Mouse (Mus musculus): ENCODE results near the gene Galnt16. TPM values are rescaled to one million over a fixed set of nuclear protein-coding genes. Genes with fewer than 3 reads are reported as not detected.

The Galnt16 gene
- polyA plus RNA-seq, 1 experiment from 2014 or later, result 3.1 TPM

- no peaks in the 10 kb centered on the region for H3K4me1 ChIP-seq (ENCODE audit: control insufficient read depth, insufficient read depth, low read length)
- H3K4me2 ChIP-seq (replicated peaks; ENCODE audit: low read depth, low read length), result no peak overlapping the region
- no peaks in the 10 kb centered on the region for H3K27me3 ChIP-seq (ENCODE audit: control insufficient read depth, insufficient read depth, low read length)
- no peak overlapping the region for H3K9ac ChIP-seq (ENCODE audit: low read depth, low read length)
- no peak overlapping the region for H3K27ac ChIP-seq (ENCODE audit: low read depth, low read length)
- H3K4me3 ChIP-seq (ENCODE audit: low read length), result no peak overlapping the region
- no peak for ATAC-seq (ENCODE audit: low FRiP score, low TSS enrichment)
- no peaks in the 10 kb centered on the region for H3K36me3 ChIP-seq (ENCODE audit: control insufficient read depth, insufficient read depth, low read length)
- H3K9me3 ChIP-seq (ENCODE audit: control insufficient read depth, low read length), result no peaks in the 10 kb centered on the region
- WGBS, result 31% methylated on average over 4 of the region's 4 CpGs
These were observed 27.2 kb downstream of the Galnt16 start for GRCm38 (mm10) chr12:80545310-80545709.

GRCm38 (mm10) chr12:80549646-80550045, 31.6 kb downstream of the Galnt16 start:
- Histone ChIP-seq H3K4me2 (replicated peaks; ENCODE audit: low read depth, low read length) (no peak overlapping the region), H3K36me3 (ENCODE audit: control insufficient read depth, insufficient read depth, low read length) (no peaks in the 10 kb centered on the region), H3K27ac (ENCODE audit: low read depth, low read length) (no peak overlapping the region), H3K27me3 (ENCODE audit: control insufficient read depth, insufficient read depth, low read length) (no peaks in the 10 kb centered on the region), H3K9me3 (ENCODE audit: control insufficient read depth, low read length) (no peaks in the 10 kb centered on the region), H3K4me1 (ENCODE audit: control insufficient read depth, insufficient read depth, low read length) (no peaks in the 10 kb centered on the region), H3K4me3 (ENCODE audit: low read length) (no peak overlapping the region), H3K9ac (ENCODE audit: low read depth, low read length) (no peak overlapping the region)
- 72% methylated on average over 11 of the region's 11 CpGs for WGBS
- no peak for ATAC-seq (ENCODE audit: low FRiP score, low TSS enrichment)

- no peak for ATAC-seq (ENCODE audit: low FRiP score, low TSS enrichment)
- Histone ChIP-seq H3K36me3 (ENCODE audit: control insufficient read depth, insufficient read depth, low read length) (no peaks in the 10 kb centered on the region), H3K4me3 (ENCODE audit: low read length) (no peak overlapping the region), H3K27me3 (ENCODE audit: control insufficient read depth, insufficient read depth, low read length) (no peaks in the 10 kb centered on the region), H3K27ac (ENCODE audit: low read depth, low read length) (no peak overlapping the region), H3K4me2 (replicated peaks; ENCODE audit: low read depth, low read length) (no peak overlapping the region), H3K9ac (ENCODE audit: low read depth, low read length) (no peak overlapping the region), H3K9me3 (ENCODE audit: control insufficient read depth, low read length) (no peaks in the 10 kb centered on the region), H3K4me1 (ENCODE audit: control insufficient read depth, insufficient read depth, low read length) (no peaks in the 10 kb centered on the region)
- WGBS, result 16% methylated on average over 2 of the region's 3 CpGs
These were observed 35.1 kb downstream of the Galnt16 start for GRCm38 (mm10) chr12:80553157-80553556.

GRCm38 (mm10) chr12:80554312-80554711, 36.2 kb downstream of the Galnt16 start:
- no peak overlapping the region for H3K4me3 ChIP-seq (ENCODE audit: low read length)
- H3K4me1 ChIP-seq (ENCODE audit: control insufficient read depth, insufficient read depth, low read length), result no peaks in the 10 kb centered on the region
- no peak overlapping the region for H3K9ac ChIP-seq (ENCODE audit: low read depth, low read length)
- H3K27ac ChIP-seq (ENCODE audit: low read depth, low read length), result no peak overlapping the region
- no peaks in the 10 kb centered on the region for H3K9me3 ChIP-seq (ENCODE audit: control insufficient read depth, low read length)
- no peak overlapping the region for H3K4me2 ChIP-seq (replicated peaks; ENCODE audit: low read depth, low read length)
- WGBS, result 70% methylated on average over 6 of the region's 6 CpGs
- H3K27me3 ChIP-seq (ENCODE audit: control insufficient read depth, insufficient read depth, low read length), result no peaks in the 10 kb centered on the region
- no peak for ATAC-seq (ENCODE audit: low FRiP score, low TSS enrichment)
- no peaks in the 10 kb centered on the region for H3K36me3 ChIP-seq (ENCODE audit: control insufficient read depth, insufficient read depth, low read length)

GRCm38 (mm10) chr12:80561904-80562303, 43.8 kb downstream of the Galnt16 start:
- no peaks in the 10 kb centered on the region for H3K36me3 ChIP-seq (ENCODE audit: control insufficient read depth, insufficient read depth, low read length)
- WGBS, result 15% methylated on average over 2 of the region's 2 CpGs
- no peak for ATAC-seq (ENCODE audit: low FRiP score, low TSS enrichment)

GRCm38 (mm10) chr12:80562793-80563192, 44.7 kb downstream of the Galnt16 start:
- Histone ChIP-seq H3K4me2 (replicated peaks; ENCODE audit: low read depth, low read length) (no peak overlapping the region), H3K4me1 (ENCODE audit: control insufficient read depth, insufficient read depth, low read length) (no peaks in the 10 kb centered on the region), H3K27ac (ENCODE audit: low read depth, low read length) (no peak overlapping the region), H3K9ac (ENCODE audit: low read depth, low read length) (no peak overlapping the region), H3K36me3 (ENCODE audit: control insufficient read depth, insufficient read depth, low read length) (no peaks in the 10 kb centered on the region), H3K4me3 (ENCODE audit: low read length) (no peak overlapping the region), H3K9me3 (ENCODE audit: control insufficient read depth, low read length) (no peaks in the 10 kb centered on the region), H3K27me3 (ENCODE audit: control insufficient read depth, insufficient read depth, low read length) (no peaks in the 10 kb centered on the region)
- no peak for ATAC-seq (ENCODE audit: low FRiP score, low TSS enrichment)
- WGBS, result 53% methylated on average over 5 of the region's 5 CpGs

More at GRCm38 (mm10) chr12:80561904-80562303, 43.8 kb downstream of the Galnt16 start:
- H3K4me3 ChIP-seq (ENCODE audit: low read length), result no peak overlapping the region
- no peak overlapping the region for H3K4me2 ChIP-seq (replicated peaks; ENCODE audit: low read depth, low read length)
- H3K9me3 ChIP-seq (ENCODE audit: control insufficient read depth, low read length), result no peaks in the 10 kb centered on the region
- no peaks in the 10 kb centered on the region for H3K27me3 ChIP-seq (ENCODE audit: control insufficient read depth, insufficient read depth, low read length)
- no peak overlapping the region for H3K27ac ChIP-seq (ENCODE audit: low read depth, low read length)
- no peaks in the 10 kb centered on the region for H3K4me1 ChIP-seq (ENCODE audit: control insufficient read depth, insufficient read depth, low read length)
- no peak overlapping the region for H3K9ac ChIP-seq (ENCODE audit: low read depth, low read length)

- Histone ChIP-seq H3K36me3 (ENCODE audit: control insufficient read depth, insufficient read depth, low read length) (no peaks in the 10 kb centered on the region), H3K9me3 (ENCODE audit: control insufficient read depth, low read length) (no peaks in the 10 kb centered on the region), H3K4me3 (ENCODE audit: low read length) (no peak overlapping the region), H3K27ac (ENCODE audit: low read depth, low read length) (no peak overlapping the region), H3K4me1 (ENCODE audit: control insufficient read depth, insufficient read depth, low read length) (no peaks in the 10 kb centered on the region), H3K27me3 (ENCODE audit: control insufficient read depth, insufficient read depth, low read length) (no peaks in the 10 kb centered on the region), H3K9ac (ENCODE audit: low read depth, low read length) (no peak overlapping the region), H3K4me2 (replicated peaks; ENCODE audit: low read depth, low read length) (no peak overlapping the region)
- ATAC-seq (ENCODE audit: low FRiP score, low TSS enrichment), result no peak
- 64% methylated on average over 6 of the region's 6 CpGs for WGBS
These were observed 46.9 kb downstream of the Galnt16 start for GRCm38 (mm10) chr12:80564990-80565389.

GRCm38 (mm10) chr12:80565793-80566192, 47.7 kb downstream of the Galnt16 start:
- H3K36me3 ChIP-seq (ENCODE audit: control insufficient read depth, insufficient read depth, low read length), result no peaks in the 10 kb centered on the region
- no peaks in the 10 kb centered on the region for H3K4me1 ChIP-seq (ENCODE audit: control insufficient read depth, insufficient read depth, low read length)
- WGBS, result 49% methylated on average over 2 of the region's 2 CpGs
- no peak overlapping the region for H3K27ac ChIP-seq (ENCODE audit: low read depth, low read length)
- no peak overlapping the region for H3K9ac ChIP-seq (ENCODE audit: low read depth, low read length)
- no peaks in the 10 kb centered on the region for H3K9me3 ChIP-seq (ENCODE audit: control insufficient read depth, low read length)
- ATAC-seq (ENCODE audit: low FRiP score, low TSS enrichment), result no peak
- no peaks in the 10 kb centered on the region for H3K27me3 ChIP-seq (ENCODE audit: control insufficient read depth, insufficient read depth, low read length)
- H3K4me3 ChIP-seq (ENCODE audit: low read length), result no peak overlapping the region
- no peak overlapping the region for H3K4me2 ChIP-seq (replicated peaks; ENCODE audit: low read depth, low read length)

- H3K27ac ChIP-seq (ENCODE audit: low read depth, low read length), result no peak overlapping the region
These were observed 48.4 kb downstream of the Galnt16 start for GRCm38 (mm10) chr12:80566502-80566901.

More at GRCm38 (mm10) chr12:80566502-80566901, 48.4 kb downstream of the Galnt16 start:
- H3K36me3 ChIP-seq (ENCODE audit: control insufficient read depth, insufficient read depth, low read length), result no peaks in the 10 kb centered on the region
- 58% methylated on average over 4 of the region's 4 CpGs for WGBS
- ATAC-seq (ENCODE audit: low FRiP score, low TSS enrichment), result no peak
- no peak overlapping the region for H3K4me3 ChIP-seq (ENCODE audit: low read length)
- no peak overlapping the region for H3K4me2 ChIP-seq (replicated peaks; ENCODE audit: low read depth, low read length)
- H3K9me3 ChIP-seq (ENCODE audit: control insufficient read depth, low read length), result no peaks in the 10 kb centered on the region
- H3K27me3 ChIP-seq (ENCODE audit: control insufficient read depth, insufficient read depth, low read length), result no peaks in the 10 kb centered on the region
- no peaks in the 10 kb centered on the region for H3K4me1 ChIP-seq (ENCODE audit: control insufficient read depth, insufficient read depth, low read length)
- no peak overlapping the region for H3K9ac ChIP-seq (ENCODE audit: low read depth, low read length)

Measured in kidney, embryonic 14.5 days (tissue).